Mouse (Mus musculus) heart, postnatal 25 days (tissue): ENCODE measurements at regions not wholly inside any gene's neighbourhood (a gene's known extent, or its start where the extent isn't known, plus 50 kb on each side); places are given as distances from the start of the nearest gene placed in this dataset.

ENCODE experiments used
- DNase-seq: peaks from one replicate; pipeline ENCODE4 v3.0.0; 2022; ENCODE audit warnings: low spot score
- intact Hi-C: fragments of 180-260 bp; cut with DNase I; formaldehyde crosslinking; loops from one replicate; pipeline ENCODE4 v1.15.1; 2025

- intact Hi-C loops: loop anchor here (5.0 to 10.0 kb wide), 4 partner anchors 289 to 1127 kb away; partner anchors contain the start of gene Pthlh
- no peak for DNase-seq
These were observed 95.4 kb upstream of the Far2 start for GRCm38 (mm10) chr6:147951642-147952041.

GRCm38 (mm10) chr6:147953058-147953679 is 93.9 kb upstream of the Far2 start:
- intact Hi-C loops: loop anchor here (5.0 to 10.0 kb wide), 4 partner anchors 291 to 1128 kb away; partner anchors contain the start of gene Pthlh
- DNase-seq: no peak

- no peak for DNase-seq
- intact Hi-C loops: loop anchor here (5.0 to 10.0 kb wide), 4 partner anchors 291 to 1129 kb away; partner anchors contain the start of gene Pthlh
These were observed 93.3 kb upstream of the Far2 start for GRCm38 (mm10) chr6:147953753-147954152.

GRCm38 (mm10) chr6:147954253-147954652 is 92.8 kb upstream of the Far2 start:
- no peak for DNase-seq
- intact Hi-C loops: loop anchor here (5.0 to 10.0 kb wide), 4 partner anchors 292 to 1129 kb away; partner anchors contain the start of gene Pthlh

- intact Hi-C loops: loop anchor here (5.0 to 10.0 kb wide), 4 partner anchors 293 to 1130 kb away; partner anchors contain the start of gene Pthlh
These were observed 91.9 kb upstream of the Far2 start for GRCm38 (mm10) chr6:147954967-147955830.

GRCm38 (mm10) chr6:147964739-147965138 is 82.3 kb upstream of the Far2 start:
- DNase-seq: no peak
- intact Hi-C loops: no loop called here

More at GRCm38 (mm10) chr6:147954967-147955830, 91.9 kb upstream of the Far2 start:
- DNase-seq: no peak

GRCm38 (mm10) chr6:147970162-147970608 is 76.9 kb upstream of the Far2 start:
- DNase-seq: no peak
- intact Hi-C loops: no loop called here

GRCm38 (mm10) chr6:147972552-147972951 is 74.5 kb upstream of the Far2 start:
- no peak for DNase-seq
- intact Hi-C loops: no loop called here

- DNase-seq: no peak
- intact Hi-C loops: no loop called here
These were observed 74.0 kb upstream of the Far2 start for GRCm38 (mm10) chr6:147973059-147973458.

GRCm38 (mm10) chr6:147975917-147976316 is 71.1 kb upstream of the Far2 start:
- intact Hi-C loops: no loop called here
- DNase-seq: no peak

GRCm38 (mm10) chr6:147989381-147989780 is 57.7 kb upstream of the Far2 start:
- intact Hi-C loops: no loop called here
- DNase-seq: no peak
